Mouse (Mus musculus): ENCODE results near the gene Capn9.

GRCm38 (mm10) chr8:124573552-124574340, 2.2 kb upstream of the Capn9 start:
- TF ChIP-seq CTCF (IDR thresholded peaks at IDR 0.05; ENCODE audit: low read depth, low read length) (peak; percentile 92), POLR2A (IDR thresholded peaks at IDR 0.05; ENCODE audit: borderline replicate concordance, low read depth, low read length) (no peak)
